Mouse (Mus musculus): ENCODE data around the gene Pgm2l1.
A peak's percentile ranks its signal among the peaks of the same experiment; 100 is the strongest.

Gene Pgm2l1

DNA sequence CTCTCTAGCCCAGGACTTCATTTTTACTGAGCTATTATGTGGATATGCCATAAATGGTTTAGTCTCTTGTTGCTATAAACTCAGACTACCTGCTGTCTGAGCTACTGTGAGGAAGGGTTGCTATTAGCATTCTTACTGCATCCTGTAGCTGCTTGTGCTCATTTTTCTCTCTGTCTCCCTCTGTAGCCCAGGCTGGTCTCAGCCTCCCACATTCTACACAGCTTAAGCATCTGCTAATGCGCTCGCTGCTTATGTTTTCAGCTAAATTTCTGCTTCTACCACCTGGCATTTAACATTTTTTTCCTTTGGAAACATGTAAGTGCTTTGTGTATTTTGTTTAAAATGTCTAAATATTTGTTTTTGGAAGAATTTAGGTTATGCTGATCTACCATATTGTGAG is 68.6 kb downstream of the Pgm2l1 start:
- no peak for DNase-seq (ENCODE audit: low spot score in 2 of 2)

GRCm38 (mm10) chr7:100296699-100297098 is 69.5 kb downstream of the Pgm2l1 start:
- no peak for DNase-seq (ENCODE audit: low spot score in 2 of 2)

GRCm38 (mm10) chr7:100298861-100299510 is 71.8 kb downstream of the Pgm2l1 start:
- no peak for DNase-seq (ENCODE audit: low spot score in 2 of 2)

- DNase-seq (ENCODE audit: low spot score in 2 of 2): no peak
Observed at GRCm38 (mm10) chr7:100301390-100301789, 74.2 kb downstream of the Pgm2l1 start.

- DNase-seq (ENCODE audit: low spot score in 2 of 2): peak; percentile 51 to 60
Observed at GRCm38 (mm10) chr7:100302316-100302715, 75.1 kb downstream of the Pgm2l1 start.

- no peak for DNase-seq (ENCODE audit: low spot score in 2 of 2)
Observed at GRCm38 (mm10) chr7:100305894-100306293, 78.7 kb downstream of the Pgm2l1 start.

DNA sequence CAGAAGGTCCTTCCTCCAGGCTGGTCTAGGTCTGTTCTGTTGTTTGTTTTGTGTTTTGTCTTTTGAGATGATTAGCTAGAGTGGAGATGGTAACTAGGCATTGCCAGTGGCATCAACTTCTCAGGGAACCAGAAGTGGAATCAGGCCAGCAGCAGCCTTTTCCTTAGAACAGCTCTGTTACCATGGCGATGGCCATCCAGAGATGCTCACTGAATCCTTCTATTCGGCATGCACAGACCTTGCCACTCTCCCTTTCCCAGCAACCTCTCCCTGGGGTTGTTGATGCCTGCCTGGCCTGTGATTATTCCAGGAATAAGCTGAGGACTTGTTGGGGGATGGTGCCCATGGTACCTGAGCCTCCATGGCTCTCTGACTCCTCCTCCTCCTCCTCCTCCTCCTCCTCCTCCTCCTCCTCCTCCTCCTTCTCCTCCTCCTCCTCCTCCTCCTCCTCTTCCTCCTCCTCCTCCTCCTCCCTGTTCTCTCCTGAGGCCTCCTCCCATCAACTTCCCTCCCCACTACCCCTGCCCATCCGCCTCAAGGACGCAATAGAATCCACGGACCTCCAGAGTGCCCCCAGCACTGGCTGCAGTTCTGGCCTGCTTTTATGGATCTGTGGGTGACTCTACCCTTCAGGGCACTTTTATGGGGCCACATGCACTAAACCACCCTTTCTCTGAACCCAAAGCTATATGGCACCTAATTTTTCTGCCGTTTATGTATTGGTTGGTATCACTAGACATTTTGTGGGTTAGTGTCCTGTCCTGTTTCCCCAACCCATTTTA is 80.9 kb downstream of the Pgm2l1 start:
- DNase-seq (ENCODE audit: low spot score in 2 of 2): no peak

DNA sequence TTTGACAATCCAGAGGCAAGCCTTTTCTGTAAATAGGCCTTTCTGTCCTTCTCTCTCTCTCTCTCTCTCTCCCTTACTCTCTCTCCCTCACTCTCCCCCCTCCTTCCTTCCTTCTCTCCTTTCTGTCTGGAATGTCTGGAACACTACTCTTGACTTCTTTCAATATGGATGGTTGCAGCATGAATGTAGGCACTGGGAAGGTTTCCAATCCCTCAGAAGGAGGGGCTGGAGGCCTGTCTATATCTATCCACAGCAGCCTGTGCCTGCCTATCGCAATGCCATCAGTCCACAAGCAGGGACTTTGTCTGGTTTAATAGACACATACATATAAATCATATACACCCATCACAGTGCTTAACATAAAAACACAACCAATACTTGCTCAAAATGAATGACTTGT is 82.0 kb downstream of the Pgm2l1 start:
- no peak for DNase-seq (ENCODE audit: low spot score in 2 of 2)

DNA sequence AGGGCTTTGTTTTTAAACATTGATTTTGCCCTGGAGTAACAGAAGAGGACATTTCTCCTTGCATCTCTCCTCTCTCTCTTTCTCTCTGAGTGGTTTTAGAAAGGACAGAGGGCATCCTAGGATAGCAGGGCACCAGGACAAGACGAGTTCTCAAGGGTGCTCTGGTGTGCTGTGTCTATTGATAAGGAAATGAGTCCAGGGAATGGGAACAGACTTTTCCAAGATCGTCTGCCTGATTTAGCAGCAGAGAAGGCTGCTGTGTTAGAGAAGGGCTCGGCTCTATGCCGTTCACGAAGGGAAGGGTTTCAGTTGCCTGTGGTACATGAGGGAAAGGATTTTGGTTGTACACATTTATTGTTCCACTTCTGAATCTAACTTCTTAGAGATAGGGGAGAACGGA is 82.5 kb downstream of the Pgm2l1 start:
- no peak for DNase-seq (ENCODE audit: low spot score in 2 of 2)

GRCm38 (mm10) chr7:100310290-100310689 is 83.1 kb downstream of the Pgm2l1 start:
- no peak for DNase-seq (ENCODE audit: low spot score in 2 of 2)

DNA sequence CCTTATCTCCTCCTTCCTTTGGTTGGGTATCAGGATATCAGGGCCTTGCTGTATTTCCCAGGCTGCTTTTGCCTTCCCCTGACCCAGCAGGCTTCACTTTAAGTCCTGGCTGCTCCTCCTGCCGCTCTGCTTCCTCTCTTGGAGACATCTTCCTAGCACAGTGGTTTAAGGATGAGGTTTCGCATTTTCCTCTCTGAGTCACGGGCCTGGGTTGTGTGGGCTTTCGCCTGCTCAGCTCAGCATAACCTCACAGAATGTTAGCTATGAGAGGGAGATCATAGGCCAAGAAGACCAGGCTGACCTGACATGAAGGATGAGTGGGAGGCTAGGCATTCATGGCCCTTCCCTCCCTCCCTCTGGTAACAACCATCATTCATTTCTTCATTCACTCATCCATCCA is 85.5 kb downstream of the Pgm2l1 start:
- no peak for DNase-seq (ENCODE audit: low spot score in 2 of 2)

DNA sequence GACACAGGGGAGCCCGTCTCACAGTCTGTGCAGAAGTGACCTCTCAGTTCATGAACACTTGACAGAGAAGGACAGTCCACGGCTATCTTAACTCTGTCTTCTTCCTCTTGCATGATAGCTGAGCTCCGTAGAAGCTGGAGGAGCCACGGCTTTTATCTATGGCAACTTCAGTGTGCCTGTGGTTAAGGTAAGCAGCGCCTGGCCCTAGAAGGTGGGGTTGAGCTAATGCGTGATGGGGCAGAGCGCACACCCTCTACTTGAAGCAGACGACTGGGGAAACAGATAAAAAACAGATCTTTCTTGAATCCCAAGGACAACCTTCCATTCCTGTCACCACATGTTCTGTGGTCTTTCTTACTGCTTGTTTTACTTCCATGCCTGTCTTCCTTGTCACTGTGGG is 89.7 kb downstream of the Pgm2l1 start:
- DNase-seq (ENCODE audit: low spot score in 2 of 2): no peak

DNA sequence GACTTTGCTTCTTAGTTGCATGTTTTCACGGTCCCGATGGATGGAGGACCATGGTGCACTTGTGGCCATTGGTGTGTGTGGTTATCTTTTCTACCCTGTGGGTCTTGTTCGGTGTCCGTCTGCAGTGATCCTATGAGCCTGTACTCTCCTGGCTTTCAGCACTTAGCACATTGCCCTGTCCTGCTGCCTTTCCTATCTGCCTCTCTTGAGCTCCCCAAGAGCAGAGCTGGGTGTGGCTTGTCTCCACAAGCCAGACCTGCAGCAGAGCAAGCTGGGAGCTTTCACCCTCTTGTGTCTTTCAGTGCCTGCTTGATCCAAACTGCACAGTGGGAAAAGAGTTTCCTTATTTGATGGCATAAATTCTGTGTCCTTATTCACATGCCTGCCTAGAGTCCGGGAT is 90.3 kb downstream of the Pgm2l1 start:
- no peak for DNase-seq (ENCODE audit: low spot score in 2 of 2)

DNA sequence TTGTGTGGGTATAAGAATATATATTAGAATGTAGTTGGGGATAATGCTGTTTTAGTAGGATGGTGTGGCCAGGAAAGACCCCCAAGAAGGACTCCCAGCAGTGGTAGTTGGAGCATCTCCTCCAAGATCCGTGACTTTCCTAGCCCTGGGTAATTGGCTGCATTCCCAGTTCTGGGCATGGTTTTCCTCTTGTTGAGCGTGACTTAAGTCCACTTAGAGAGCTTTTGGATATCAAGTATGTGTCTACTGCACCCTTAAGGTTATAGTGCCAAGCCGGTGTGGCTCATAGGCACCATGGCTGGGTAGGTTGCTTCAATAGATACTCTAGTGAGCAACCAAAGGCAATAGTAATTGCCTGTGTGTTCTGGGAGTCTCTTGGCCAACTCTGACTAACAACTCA is 96.5 kb downstream of the Pgm2l1 start:
- no peak for DNase-seq (ENCODE audit: low spot score in 2 of 2)

GRCm38 (mm10) chr7:100325482-100325881 is 98.3 kb downstream of the Pgm2l1 start:
- DNase-seq (ENCODE audit: low spot score in 2 of 2): peak; percentile 34 to 36

- DNase-seq (ENCODE audit: low spot score in 2 of 2): no peak
Observed at GRCm38 (mm10) chr7:100327514-100327913, 100.3 kb downstream of the Pgm2l1 start.
